Mouse (Mus musculus) kidney, postnatal 0 days (tissue): ENCODE measurements at regions not wholly inside any gene's neighbourhood (a gene's known extent, or its start where the extent isn't known, plus 50 kb on each side); places are given as distances from the start of the nearest gene placed in this dataset.

Source experiments
- ATAC-seq: fragments of 200-750 bp; cut with Nextera tagmentation; replicated peaks from 2 replicates; pipeline ENCODE4 v1.8.0; 2017; ENCODE audit warnings: low read depth, moderate number of reproducible peaks, moderate TSS enrichment, moderate library complexity; ENCODE audit not compliant: low FRiP score
- DNase-seq: peaks from one replicate; pipeline ENCODE4 v3.0.0-alpha.2; 2016; ENCODE audit warnings: low spot score
- H3K27ac ChIP-seq: fragments of 300-500 bp; sonication (generic); 2 replicates; pipeline ENCODE4 v1.5.1; 2014; ENCODE audit warnings: mild to moderate bottlenecking
- H3K27me3 ChIP-seq: fragments of 300-500 bp; sonication (generic); 2 replicates; pipeline ENCODE4 v1.6.1; 2014; ENCODE audit warnings: low read length, mixed read lengths; ENCODE audit not compliant: insufficient read depth
- H3K36me3 ChIP-seq: fragments of 300-500 bp; sonication (generic); 2 replicates; pipeline ENCODE4 v1.6.1; 2014; ENCODE audit warnings: low read length, mixed read lengths; ENCODE audit not compliant: insufficient read depth
- H3K4me1 ChIP-seq: fragments of 300-500 bp; sonication (generic); replicated peaks from 2 replicates; pipeline ENCODE4 v1.6.1; 2014; ENCODE audit warnings: antibody characterized with exemption, low read length, mixed read lengths; ENCODE audit not compliant: insufficient read depth
- H3K4me2 ChIP-seq: fragments of 300-500 bp; sonication (generic); 2 replicates; pipeline ENCODE4 v1.6.1; 2014; ENCODE audit warnings: mild to moderate bottlenecking, low read length, moderate library complexity, mixed read lengths
- H3K4me3 ChIP-seq: fragments of 300-500 bp; sonication (generic); replicated peaks from 2 replicates; pipeline ENCODE4 v1.5.1; 2014; ENCODE audit warnings: low read depth, low read length
- H3K9ac ChIP-seq: fragments of 300-500 bp; sonication (generic); 2 replicates; pipeline ENCODE4 v1.6.1; 2014; ENCODE audit warnings: low read depth, low read length
- H3K9me3 ChIP-seq: fragments of 300-500 bp; sonication (generic); replicated peaks from 2 replicates; pipeline ENCODE4 v1.6.1; 2016; ENCODE audit warnings: low read length, inconsistent platforms, mixed read lengths
- CTCF ChIP-seq: IDR thresholded peaks from 2 replicates; pipeline ENCODE4 v1.5.1; 2016; ENCODE audit warnings: antibody characterized with exemption, low read depth, mild to moderate bottlenecking, moderate library complexity
- WGBS: fragments of 180-500 bp; shearing (Covaris S2); extraction: QIAGEN DNeasy Blood & Tissue Kit; methylation state at CpG from one replicate; pipeline ENCODE4 v1.1.7; 2014; 5-methylcytosine and 5-hydroxymethylcytosine counted together

DNA sequence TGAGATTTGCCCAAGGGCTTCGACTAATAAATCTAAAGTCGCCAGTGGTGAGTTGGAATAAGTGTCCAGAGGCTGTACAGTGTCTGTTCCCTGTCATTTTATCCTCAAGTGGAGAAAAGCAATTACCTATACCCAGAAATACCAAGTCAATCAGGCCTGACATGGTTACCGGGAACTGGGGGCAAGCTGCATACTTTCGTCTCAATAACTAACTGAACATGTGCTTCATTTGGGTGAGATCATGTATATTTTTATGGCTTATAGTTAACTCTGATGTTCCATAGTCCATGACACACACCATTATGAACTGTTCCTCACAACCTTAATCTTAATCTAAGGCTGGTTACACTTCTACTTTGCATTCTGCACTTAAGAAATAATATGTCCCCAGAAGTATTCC lies 462.4 kb upstream of the Cited2 start:
- H3K9ac ChIP-seq: no peak overlapping the region
- H3K9me3 ChIP-seq: no peaks in the 10 kb centered on the region
- H3K4me1 ChIP-seq: 0 out of 2 replicates have a peak, but pooled peaks cover 4% of the 10 kb centered on the region
- no peak overlapping the region for H3K4me2 ChIP-seq
- H3K27me3 ChIP-seq: no peaks in the 10 kb centered on the region
- DNase-seq (no peak), ATAC-seq (peak; percentile 89)
- no peak for TF ChIP-seq CTCF
- no peak overlapping the region for H3K4me3 ChIP-seq
- peak overlapping the region; percentile 57 for H3K27ac ChIP-seq
- no peaks in the 10 kb centered on the region for H3K36me3 ChIP-seq
- WGBS: 44% methylated on average over 4 of the region's 4 CpGs

DNA sequence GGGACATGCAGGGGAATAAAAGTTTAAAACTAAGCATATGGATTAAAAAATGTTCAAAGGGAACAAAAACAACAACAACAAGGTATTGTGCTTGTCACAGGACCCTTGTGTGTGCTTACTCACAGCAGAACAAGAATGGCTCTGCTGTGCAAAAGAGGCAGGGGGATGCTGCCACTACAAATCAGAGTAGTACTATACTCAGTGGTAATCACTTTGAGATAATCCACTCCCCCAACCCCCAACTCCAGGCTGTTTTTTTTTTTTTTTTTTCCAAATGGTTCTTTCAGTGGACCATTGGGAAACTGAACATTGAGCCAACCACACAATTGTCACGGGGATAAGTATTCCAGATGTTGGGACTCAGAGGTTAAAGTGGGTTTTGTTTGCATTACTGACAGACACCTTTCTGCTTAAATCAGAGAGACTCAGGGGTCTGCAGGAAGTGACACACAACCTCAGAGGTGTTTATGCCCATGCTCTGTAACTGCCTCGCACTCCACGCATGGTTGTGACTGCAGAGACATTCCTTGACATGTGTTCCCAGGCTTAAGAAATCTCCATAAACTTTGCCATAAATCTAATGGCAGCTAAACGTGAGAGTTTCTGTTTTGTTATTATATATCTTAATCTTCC lies 461.7 kb upstream of the Cited2 start:
- 22% methylated on average over 4 of the region's 4 CpGs for WGBS
- no peaks in the 10 kb centered on the region for H3K27me3 ChIP-seq
- no peak overlapping the region for H3K4me3 ChIP-seq
- no peaks in the 10 kb centered on the region for H3K9me3 ChIP-seq
- 0 out of 2 replicates have a peak, but pooled peaks cover 4% of the 10 kb centered on the region for H3K4me1 ChIP-seq
- peak overlapping the region; percentile 60 for H3K27ac ChIP-seq
- no peak for ATAC-seq
- H3K9ac ChIP-seq: no peak overlapping the region
- H3K4me2 ChIP-seq: no peak overlapping the region
- no peak for DNase-seq
- H3K36me3 ChIP-seq: no peaks in the 10 kb centered on the region
- TF ChIP-seq CTCF: no peak

DNA sequence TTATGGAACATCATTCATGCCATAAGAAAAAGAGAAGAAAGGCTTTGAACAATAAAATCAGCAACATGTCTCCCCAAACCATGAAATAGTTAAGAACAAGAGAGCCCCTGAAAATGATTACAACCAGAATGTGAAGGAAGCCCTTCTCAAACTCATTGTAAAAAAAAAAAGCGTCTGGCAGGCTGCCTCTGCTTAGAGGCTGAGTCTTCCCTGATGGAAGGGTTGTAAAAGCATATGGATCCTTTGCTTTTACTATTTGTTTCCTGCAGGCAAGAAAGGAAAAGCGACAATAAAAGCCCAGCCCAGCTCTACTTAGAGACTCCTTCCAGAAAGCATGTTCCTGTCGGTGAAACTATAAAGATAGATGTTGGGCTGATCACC lies 461.2 kb upstream of the Cited2 start:
- no peak overlapping the region for H3K4me3 ChIP-seq
- DNase-seq: peak; percentile 74

DNA sequence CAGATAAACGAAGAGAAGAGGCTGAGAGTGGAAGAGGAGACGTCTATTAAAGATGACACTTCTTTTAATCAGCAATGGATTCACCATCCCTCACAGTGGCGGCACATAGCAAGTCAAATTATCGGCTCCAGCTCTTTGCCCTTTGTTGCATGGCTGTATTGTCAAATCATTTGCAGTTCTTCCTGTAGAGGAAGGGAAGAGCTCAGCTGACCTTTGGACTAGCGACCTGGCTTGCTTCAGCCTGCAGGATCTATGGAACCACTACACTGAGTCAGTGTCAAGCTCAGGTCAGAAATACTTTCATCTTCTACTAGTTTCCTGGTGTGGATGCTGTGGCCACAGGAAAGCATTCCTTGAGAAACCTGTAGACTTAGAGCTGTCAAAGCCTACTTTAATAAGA lies 450.4 kb upstream of the Cited2 start:
- Histone ChIP-seq H3K27me3 (no peaks in the 10 kb centered on the region), H3K4me1 (no peaks in the 10 kb centered on the region), H3K9ac (no peak overlapping the region), H3K4me2 (no peak overlapping the region), H3K9me3 (no peaks in the 10 kb centered on the region), H3K36me3 (no peaks in the 10 kb centered on the region), H3K4me3 (no peak overlapping the region), H3K27ac (no peak overlapping the region)
- WGBS: 80% methylated on average over 5 of the region's 5 CpGs
- TF ChIP-seq CTCF: no peak
- no peak for ATAC-seq
- DNase-seq: no peak

More for the DNA sequence above, 461.2 kb upstream of the Cited2 start:
- no peaks in the 10 kb centered on the region for H3K36me3 ChIP-seq
- H3K27me3 ChIP-seq: no peaks in the 10 kb centered on the region
- H3K27ac ChIP-seq: peak overlapping the region; percentile 60; the same call in 1 of the 2 replicates
- 14% methylated on average over 3 of the region's 3 CpGs for WGBS
- H3K4me1 ChIP-seq: 0 out of 2 replicates have a peak, but pooled peaks cover 4% of the 10 kb centered on the region
- H3K9ac ChIP-seq: no peak overlapping the region
- no peak overlapping the region for H3K4me2 ChIP-seq
- no peak for ATAC-seq
- TF ChIP-seq CTCF: no peak
- H3K9me3 ChIP-seq: no peaks in the 10 kb centered on the region

DNA sequence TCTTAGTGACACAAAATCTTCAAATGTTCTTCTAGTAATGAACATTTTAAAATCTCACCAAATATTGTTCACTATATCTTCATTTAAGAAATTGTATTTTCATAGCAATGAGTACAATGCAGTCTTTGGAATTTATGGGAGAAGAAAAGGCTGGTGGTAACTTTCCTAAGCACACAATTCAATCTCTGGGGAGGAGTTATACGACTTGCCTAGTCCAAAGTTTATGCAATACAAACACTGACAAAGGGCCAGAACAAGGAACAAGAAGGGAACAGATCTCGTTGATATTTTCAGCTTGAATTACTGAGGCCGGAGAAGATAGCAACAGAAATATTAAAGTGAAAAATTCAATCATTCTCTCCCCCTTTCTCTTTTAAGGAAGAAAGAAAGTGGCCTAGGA lies 449.2 kb upstream of the Cited2 start:
- no peak overlapping the region for H3K9ac ChIP-seq
- TF ChIP-seq CTCF: no peak
- H3K36me3 ChIP-seq: no peaks in the 10 kb centered on the region
- 67% methylated on average over 3 of the region's 3 CpGs for WGBS
- no peak overlapping the region for H3K4me3 ChIP-seq
- DNase-seq (no peak), ATAC-seq (no peak)
- no peaks in the 10 kb centered on the region for H3K4me1 ChIP-seq
- H3K27ac ChIP-seq: no peak overlapping the region
- H3K4me2 ChIP-seq: no peak overlapping the region
- no peaks in the 10 kb centered on the region for H3K27me3 ChIP-seq
- H3K9me3 ChIP-seq: no peaks in the 10 kb centered on the region

DNA sequence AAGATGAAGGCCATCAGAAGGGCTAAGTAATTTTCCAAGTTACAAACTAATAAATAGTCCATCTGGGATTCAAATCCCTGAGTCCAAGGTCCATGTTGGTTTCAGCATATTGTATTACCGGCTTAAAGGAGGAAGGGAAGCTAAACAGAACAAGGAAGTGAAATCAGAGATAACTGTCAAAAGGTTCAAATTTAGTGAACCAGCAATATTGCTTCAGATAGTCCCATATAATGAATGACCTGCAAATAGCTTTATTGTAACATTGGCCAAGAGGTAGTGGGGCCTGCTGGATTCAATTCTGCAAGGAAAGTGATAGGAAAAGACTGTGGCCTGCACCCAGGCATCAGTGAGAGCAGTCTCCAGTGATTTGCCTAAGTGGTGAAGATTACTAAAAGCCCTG lies 447.8 kb upstream of the Cited2 start:
- TF ChIP-seq CTCF: no peak

DNA sequence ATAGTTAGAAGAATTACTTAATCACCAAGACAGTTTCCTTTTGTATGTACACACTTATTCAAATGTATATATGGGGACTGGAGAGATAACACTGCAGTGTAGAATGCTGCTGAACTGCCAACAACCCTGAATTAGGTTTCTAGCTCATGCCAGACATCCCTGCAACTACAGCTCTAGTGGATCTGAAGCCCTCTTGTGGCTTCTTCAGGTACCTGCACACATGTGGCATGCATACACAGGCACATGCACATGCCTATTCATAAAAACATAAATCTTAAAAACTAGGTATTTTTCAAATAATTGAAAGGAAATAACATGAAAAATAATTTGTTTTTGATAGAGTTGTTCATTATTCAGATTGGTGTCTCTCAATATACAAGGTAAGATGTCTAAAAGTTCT lies 445.1 kb upstream of the Cited2 start:
- no peaks in the 10 kb centered on the region for H3K27me3 ChIP-seq
- peak; percentile 18; the same call in 1 of the 2 replicates for TF ChIP-seq CTCF
- no peaks in the 10 kb centered on the region for H3K36me3 ChIP-seq
- H3K9ac ChIP-seq: no peak overlapping the region
- no peak overlapping the region for H3K4me2 ChIP-seq
- no peaks in the 10 kb centered on the region for H3K9me3 ChIP-seq
- no peak overlapping the region for H3K27ac ChIP-seq
- H3K4me1 ChIP-seq: no peaks in the 10 kb centered on the region
- ATAC-seq (no peak), DNase-seq (no peak)
- H3K4me3 ChIP-seq: no peak overlapping the region

More for the DNA sequence above, 447.8 kb upstream of the Cited2 start:
- 46% methylated on average over 1 of the region's 1 CpGs for WGBS
- Histone ChIP-seq H3K4me2 (no peak overlapping the region), H3K27ac (no peak overlapping the region), H3K4me3 (no peak overlapping the region), H3K36me3 (no peaks in the 10 kb centered on the region), H3K9me3 (no peaks in the 10 kb centered on the region), H3K4me1 (no peaks in the 10 kb centered on the region), H3K27me3 (no peaks in the 10 kb centered on the region), H3K9ac (no peak overlapping the region)
- no peak for DNase-seq
- ATAC-seq: no peak
